Mouse (Mus musculus) midbrain, postnatal 0 days (tissue): ENCODE measurements at regions not wholly inside any gene's neighbourhood (a gene's known extent, or its start where the extent isn't known, plus 50 kb on each side); places are given as distances from the start of the nearest gene placed in this dataset.

ENCODE experiments used
- ATAC-seq: fragments of 200-750 bp; cut with Nextera tagmentation; 2 replicates; pipeline ENCODE4 v1.8.0; 2017; ENCODE audit warnings: moderate number of reproducible peaks, mild to moderate bottlenecking, moderate TSS enrichment, moderate library complexity; ENCODE audit not compliant: low FRiP score
- DNase-seq: peaks from one replicate; pipeline ENCODE4 v3.0.0-alpha.2; 2015; ENCODE audit warnings: low spot score
- H3K27ac ChIP-seq: fragments of 300-500 bp; sonication (generic); 2 replicates; pipeline ENCODE4 v1.5.1; 2014; ENCODE audit warnings: low read depth, mild to moderate bottlenecking, low read length, mixed read lengths
- H3K27me3 ChIP-seq: fragments of 300-500 bp; sonication (generic); 2 replicates; pipeline ENCODE4 v1.6.1; 2014; ENCODE audit warnings: low read length, control low read depth, mixed read lengths; ENCODE audit not compliant: insufficient read depth
- H3K36me3 ChIP-seq: fragments of 300-500 bp; sonication (generic); 2 replicates; pipeline ENCODE4 v1.6.1; 2014; ENCODE audit warnings: low read length, control low read depth, mixed read lengths; ENCODE audit not compliant: insufficient read depth
- H3K4me1 ChIP-seq: fragments of 300-500 bp; sonication (generic); 2 replicates; pipeline ENCODE4 v1.6.1; 2014; ENCODE audit warnings: mild to moderate bottlenecking, control low read depth, antibody characterized with exemption, low read length, mixed read lengths; ENCODE audit not compliant: insufficient read depth
- H3K4me2 ChIP-seq: fragments of 300-500 bp; sonication (generic); 2 replicates; pipeline ENCODE4 v1.6.1; 2014; ENCODE audit warnings: low read depth, mild to moderate bottlenecking, low read length, mixed read lengths; ENCODE audit not compliant: poor library complexity, severe bottlenecking
- H3K4me3 ChIP-seq: fragments of 300-500 bp; sonication (generic); 2 replicates; pipeline ENCODE4 v1.5.1; 2014; ENCODE audit warnings: low read depth, mild to moderate bottlenecking, low read length, moderate library complexity
- H3K9ac ChIP-seq: fragments of 300-500 bp; sonication (generic); replicated peaks from 2 replicates; pipeline ENCODE4 v1.6.1; 2014; ENCODE audit warnings: mild to moderate bottlenecking, low read length, moderate library complexity, mixed read lengths; ENCODE audit not compliant: poor library complexity, severe bottlenecking
- H3K9me3 ChIP-seq: fragments of 300-500 bp; sonication (generic); 2 replicates; pipeline ENCODE4 v1.6.1; 2016; ENCODE audit warnings: low read length, control low read depth
- CTCF ChIP-seq: IDR thresholded peaks from 2 replicates; pipeline ENCODE4 v1.5.1; 2016; ENCODE audit warnings: antibody characterized with exemption, mild to moderate bottlenecking
- WGBS: fragments of 180-500 bp; shearing (Covaris S2); extraction: QIAGEN DNeasy Blood & Tissue Kit; methylation state at CpG from one replicate; pipeline ENCODE4 v1.1.7; 2014; 5-methylcytosine and 5-hydroxymethylcytosine counted together

GRCm38 (mm10) chr2:101476862-101477261 lies 147.7 kb upstream of the Rag2 start:
- no peak overlapping the region for H3K4me3 ChIP-seq
- H3K27me3 ChIP-seq: no peaks in the 10 kb centered on the region
- H3K9ac ChIP-seq: no peak overlapping the region
- TF ChIP-seq CTCF: no peak
- H3K4me2 ChIP-seq: no peak overlapping the region
- 83% methylated on average over 2 of the region's 2 CpGs for WGBS
- DNase-seq (no peak), ATAC-seq (no peak)
- H3K4me1 ChIP-seq: no peaks in the 10 kb centered on the region
- H3K27ac ChIP-seq: no peak overlapping the region
- no peaks in the 10 kb centered on the region for H3K36me3 ChIP-seq
- no peaks in the 10 kb centered on the region for H3K9me3 ChIP-seq

DNA sequence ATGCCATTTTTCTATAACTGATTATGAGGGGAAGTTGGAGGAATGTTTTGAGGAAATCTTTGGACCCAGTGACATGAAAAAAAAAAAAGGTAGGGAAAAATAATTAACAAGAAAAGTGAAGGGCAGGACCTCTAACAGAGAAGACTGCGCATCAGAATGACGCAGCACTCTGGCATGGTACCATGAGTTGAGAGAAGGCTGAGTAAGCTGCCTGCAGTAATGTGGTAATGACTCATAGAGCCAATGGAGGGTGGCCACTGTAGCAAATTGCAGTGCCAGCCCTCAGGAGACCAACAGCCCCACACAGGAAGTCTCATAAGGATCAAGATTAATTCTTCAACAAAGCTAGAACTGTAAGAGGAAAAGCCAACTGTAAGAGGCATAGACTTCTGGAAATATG lies 134.3 kb upstream of the Rag2 start:
- no peaks in the 10 kb centered on the region for H3K9me3 ChIP-seq
- no peak overlapping the region for H3K27ac ChIP-seq
- WGBS: 97% methylated on average over 2 of the region's 2 CpGs
- no peak for ATAC-seq
- H3K27me3 ChIP-seq: no peaks in the 10 kb centered on the region
- no peak for TF ChIP-seq CTCF
- H3K4me3 ChIP-seq: no peak overlapping the region
- H3K9ac ChIP-seq: no peak overlapping the region
- H3K4me1 ChIP-seq: no peaks in the 10 kb centered on the region
- H3K4me2 ChIP-seq: no peak overlapping the region
- no peak for DNase-seq
- H3K36me3 ChIP-seq: no peaks in the 10 kb centered on the region

DNA sequence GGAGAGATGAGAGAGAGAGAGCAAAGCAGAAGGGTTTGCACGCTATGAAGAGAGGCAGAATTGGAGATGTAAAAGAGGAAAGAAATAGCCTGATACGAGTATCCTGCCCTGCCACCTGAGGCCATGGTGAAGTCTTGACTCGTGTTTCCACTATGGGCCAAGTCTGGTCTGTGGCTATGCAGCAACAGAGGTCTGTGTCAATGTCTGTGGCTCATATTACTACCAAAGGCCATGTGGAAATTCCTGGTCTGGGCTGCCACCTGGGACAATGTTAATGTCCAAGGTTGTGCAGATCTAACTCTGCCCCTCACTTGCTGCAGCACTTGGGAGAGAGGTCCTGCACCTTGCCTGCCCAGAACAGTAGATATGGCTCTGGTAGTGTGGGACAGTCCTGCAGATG lies 132.8 kb upstream of the Rag2 start:
- H3K4me3 ChIP-seq: no peak overlapping the region
- TF ChIP-seq CTCF: no peak
- H3K4me1 ChIP-seq: no peaks in the 10 kb centered on the region
- no peak overlapping the region for H3K27ac ChIP-seq
- H3K4me2 ChIP-seq: no peak overlapping the region
- no peaks in the 10 kb centered on the region for H3K27me3 ChIP-seq
- 88% methylated on average over 3 of the region's 3 CpGs for WGBS
- no peak for ATAC-seq
- H3K9me3 ChIP-seq: no peaks in the 10 kb centered on the region
- DNase-seq: no peak
- H3K9ac ChIP-seq: no peak overlapping the region
- no peaks in the 10 kb centered on the region for H3K36me3 ChIP-seq

GRCm38 (mm10) chr2:101508116-101508515 lies 116.4 kb upstream of the Rag2 start:
- Histone ChIP-seq H3K27ac (no peak overlapping the region), H3K27me3 (no peaks in the 10 kb centered on the region), H3K4me1 (no peaks in the 10 kb centered on the region), H3K9me3 (no peaks in the 10 kb centered on the region), H3K36me3 (no peaks in the 10 kb centered on the region), H3K4me2 (no peak overlapping the region), H3K9ac (no peak overlapping the region), H3K4me3 (no peak overlapping the region)
- DNase-seq: no peak
- TF ChIP-seq CTCF: no peak
- no peak for ATAC-seq
